Mouse (Mus musculus) adrenal gland, postnatal 25 days (tissue): ENCODE measurements at regions not wholly inside any gene's neighbourhood (a gene's known extent, or its start where the extent isn't known, plus 50 kb on each side); places are given as distances from the start of the nearest gene placed in this dataset.

ENCODE experiments used
- DNase-seq: peaks from one replicate; pipeline ENCODE4 v3.0.0; 2021; ENCODE audit warnings: mixed read lengths

- DNase-seq = no peak
These were observed 253.8 kb upstream of the Tbl1xr1 start for GRCm38 (mm10) chr3:21822675-21823074.

GRCm38 (mm10) chr3:21823331-21823730, 253.1 kb upstream of the Tbl1xr1 start:
- DNase-seq = no peak

GRCm38 (mm10) chr3:21824101-21824880, 252.2 kb upstream of the Tbl1xr1 start:
- DNase-seq = no peak

- no peak for DNase-seq
These were observed 251.4 kb upstream of the Tbl1xr1 start for GRCm38 (mm10) chr3:21824913-21825610.

GRCm38 (mm10) chr3:21827656-21828055, 248.8 kb upstream of the Tbl1xr1 start:
- no peak for DNase-seq

GRCm38 (mm10) chr3:21833111-21833510, 243.3 kb upstream of the Tbl1xr1 start:
- no peak for DNase-seq

GRCm38 (mm10) chr3:21835526-21835925, 240.9 kb upstream of the Tbl1xr1 start:
- DNase-seq = no peak

- DNase-seq = no peak
These were observed 239.0 kb upstream of the Tbl1xr1 start for GRCm38 (mm10) chr3:21837297-21837946.

- no peak for DNase-seq
These were observed 235.5 kb upstream of the Tbl1xr1 start for GRCm38 (mm10) chr3:21840751-21841488.

GRCm38 (mm10) chr3:21841506-21841905, 234.9 kb upstream of the Tbl1xr1 start:
- DNase-seq = no peak

GRCm38 (mm10) chr3:21842545-21843291, 233.7 kb upstream of the Tbl1xr1 start:
- no peak for DNase-seq

GRCm38 (mm10) chr3:21843292-21843852, 233.1 kb upstream of the Tbl1xr1 start:
- DNase-seq = no peak

GRCm38 (mm10) chr3:21849831-21850230, 226.6 kb upstream of the Tbl1xr1 start:
- no peak for DNase-seq

GRCm38 (mm10) chr3:21850977-21851376, 225.5 kb upstream of the Tbl1xr1 start:
- no peak for DNase-seq

- DNase-seq = no peak
These were observed 222.1 kb upstream of the Tbl1xr1 start for GRCm38 (mm10) chr3:21854340-21854739.

- no peak for DNase-seq
These were observed 217.0 kb upstream of the Tbl1xr1 start for GRCm38 (mm10) chr3:21859436-21859835.

- DNase-seq = no peak
These were observed 215.4 kb upstream of the Tbl1xr1 start for GRCm38 (mm10) chr3:21860915-21861635.

GRCm38 (mm10) chr3:21861636-21861970, 214.8 kb upstream of the Tbl1xr1 start:
- no peak for DNase-seq

- no peak for DNase-seq
These were observed 212.1 kb upstream of the Tbl1xr1 start for GRCm38 (mm10) chr3:21864391-21864790.

- no peak for DNase-seq
These were observed 210.6 kb upstream of the Tbl1xr1 start for GRCm38 (mm10) chr3:21865856-21866255.

GRCm38 (mm10) chr3:21878396-21878795, 198.1 kb upstream of the Tbl1xr1 start:
- DNase-seq = no peak
